Mouse (Mus musculus): ENCODE data around the gene Plk1.

DNA sequence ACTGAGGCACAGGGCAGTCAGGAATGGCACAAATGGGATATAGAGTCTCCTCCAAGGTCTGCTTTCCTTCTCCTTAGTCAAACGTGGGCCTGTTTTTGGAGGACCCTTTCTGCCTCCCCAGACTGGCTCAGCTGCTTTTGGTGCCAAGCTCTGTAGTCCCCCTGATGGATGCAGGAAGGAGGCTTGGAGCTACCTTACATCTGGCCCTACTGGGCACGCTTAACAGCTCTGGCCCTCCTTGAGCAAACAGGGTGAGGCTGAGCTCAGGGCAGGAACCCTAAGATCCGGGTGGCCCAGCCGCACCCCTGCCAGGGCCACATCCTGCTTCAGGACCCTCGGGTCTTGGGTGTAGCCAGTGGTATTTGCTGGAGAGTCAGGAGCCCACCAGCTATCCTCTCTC, 25.3 kb downstream of the Plk1 start:
- TF ChIP-seq CTCF (IDR thresholded peaks at IDR 0.05; ENCODE audit: control insufficient read depth, insufficient read depth, insufficient read length): no peak
- TF ChIP-seq MAX (IDR thresholded peaks at IDR 0.05): no peak
- TF ChIP-seq MYOD1 (IDR thresholded peaks at IDR 0.05; ENCODE audit: control insufficient read depth, insufficient read length, low read depth): no peak

Measured in C2C12 (cell line).